Mouse (Mus musculus) embryonic stem cell, embryonic (primary cell): ENCODE results near the gene Exoc4.

Source experiments
- CTCF ChIA-PET, 4 experiments: fragments of 300-600 bp in 2 of 4; fragments of 350-600 bp in 2 of 4; sonication (Branson Sonifier 250); formaldehyde crosslinking; loops; one replicate each; lab custom pipeline; 2022; ENCODE audit warnings: inconsistent platforms in 2 of 4; lab: Charles Lee
- POLR2A ChIA-PET, 4 experiments: fragments of 300-600 bp in 2 of 4; fragments of 350-600 bp in 2 of 4; sonication (Branson Sonifier 250); formaldehyde crosslinking; loops; one replicate each; lab custom pipeline; 2022; ENCODE audit warnings: antibody characterized with exemption in 4 of 4, inconsistent platforms in 1 of 4; lab: Charles Lee

Gene Exoc4

DNA sequence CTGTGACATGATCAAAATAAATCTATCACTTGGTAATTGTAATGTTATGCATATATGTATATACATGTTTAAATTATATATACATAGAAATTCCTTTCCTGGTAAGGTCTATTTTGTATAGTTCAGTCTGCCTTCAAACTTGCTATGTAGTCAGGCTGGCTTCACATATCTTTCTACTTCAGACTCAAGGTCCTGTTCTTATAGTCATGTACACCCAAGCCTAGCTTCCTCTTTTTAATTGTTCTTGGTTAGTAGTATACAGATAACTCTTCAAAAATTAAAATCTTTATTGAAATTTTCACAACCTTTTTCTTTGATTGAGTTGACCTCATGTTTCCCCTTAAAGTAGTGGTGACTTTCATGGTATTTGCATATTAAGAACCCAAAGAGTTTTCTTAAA is 176.1 kb downstream of the Exoc4 start:
- CTCF ChIA-PET = interaction anchor here in 1 of 4 experiments (1.0 kb wide), 1 partner anchor 11 kb away, joined by 3 read pairs; no protein-coding TSS in a partner anchor
- POLR2A ChIA-PET = interaction anchor here in 1 of 4 experiments (1.0 kb wide), 1 partner anchor 24 kb away, joined by 4 read pairs; no protein-coding TSS in a partner anchor

DNA sequence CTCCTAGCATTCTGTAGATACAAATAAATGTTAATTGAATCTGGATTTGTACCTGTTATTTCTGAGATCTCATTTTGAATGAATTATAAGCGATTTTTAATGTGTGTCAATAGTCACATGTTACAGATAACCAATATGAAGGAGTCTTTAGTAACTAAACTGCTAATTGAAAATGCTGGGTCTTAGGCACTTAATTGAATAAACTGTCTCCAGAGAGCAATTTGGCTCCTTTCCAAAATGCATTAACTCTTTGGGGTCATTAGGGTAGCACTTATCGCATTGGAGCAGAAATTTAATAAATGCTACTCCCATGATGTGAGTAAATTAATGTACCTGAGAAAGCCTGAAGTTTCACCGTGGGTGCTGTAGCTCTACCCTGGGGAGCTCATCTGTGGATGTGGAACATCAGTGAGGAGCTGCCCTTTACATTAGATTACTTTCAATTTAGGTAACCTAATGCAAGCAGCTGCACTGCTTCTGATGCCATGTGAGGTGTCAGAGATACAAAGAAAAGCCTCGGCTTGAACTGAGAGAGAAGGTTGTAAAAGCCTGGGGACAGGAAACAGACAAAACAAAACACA is 182.4 kb downstream of the Exoc4 start:
- CTCF ChIA-PET = no interaction called here
- POLR2A ChIA-PET = no interaction called here

- POLR2A ChIA-PET = interaction anchor here in 1 of 4 experiments (1.0 to 1.9 kb wide), 3 partner anchors 14 to 25 kb away, joined by 3 to 5 read pairs (median 3); no protein-coding TSS in a partner anchor
- CTCF ChIA-PET = no interaction called here
Observed at GRCm38 (mm10) chr6:33440508-33440907, 191.6 kb downstream of the Exoc4 start.

DNA sequence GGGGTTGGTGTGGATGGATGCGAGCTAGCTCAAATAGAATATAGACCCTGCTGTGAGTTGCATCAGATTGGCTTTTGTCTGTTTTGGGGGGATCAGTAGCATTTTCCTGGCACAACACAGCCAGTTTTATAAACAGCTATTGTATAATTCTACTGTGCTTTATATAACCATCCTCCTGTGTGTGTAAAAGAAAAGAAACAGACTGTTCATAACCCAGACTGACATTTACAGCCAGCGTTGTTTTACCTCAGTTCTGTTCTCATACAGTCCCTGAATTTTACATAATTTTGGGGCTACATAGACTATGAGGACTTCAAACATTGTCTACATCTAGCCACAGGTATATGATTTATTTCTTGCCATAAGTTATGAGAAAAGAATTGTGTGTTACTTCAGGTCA is 204.9 kb downstream of the Exoc4 start:
- ChIA-PET POLR2A (interaction anchor here in 2 of 4 experiments (1.2 to 1.5 kb wide), 3 partner anchors 11 to 146 kb away, joined by 3 read pairs; no protein-coding TSS in a partner anchor), CTCF (interaction anchor here in 1 of 4 experiments (0.6 kb wide), 2 partner anchors 107 to 136 kb away, joined by 3 to 4 read pairs; no protein-coding TSS in a partner anchor)

- POLR2A ChIA-PET = interaction anchor here in 2 of 4 experiments (1.4 to 1.5 kb wide), 2 partner anchors 12 to 13 kb away, joined by 3 read pairs; no protein-coding TSS in a partner anchor
- CTCF ChIA-PET = interaction anchor here in 1 of 4 experiments (0.6 kb wide), 3 partner anchors 107 to 985 kb away, joined by 3 to 7 read pairs (median 4); no protein-coding TSS in a partner anchor
Observed at GRCm38 (mm10) chr6:33454354-33454753, 205.5 kb downstream of the Exoc4 start.

DNA sequence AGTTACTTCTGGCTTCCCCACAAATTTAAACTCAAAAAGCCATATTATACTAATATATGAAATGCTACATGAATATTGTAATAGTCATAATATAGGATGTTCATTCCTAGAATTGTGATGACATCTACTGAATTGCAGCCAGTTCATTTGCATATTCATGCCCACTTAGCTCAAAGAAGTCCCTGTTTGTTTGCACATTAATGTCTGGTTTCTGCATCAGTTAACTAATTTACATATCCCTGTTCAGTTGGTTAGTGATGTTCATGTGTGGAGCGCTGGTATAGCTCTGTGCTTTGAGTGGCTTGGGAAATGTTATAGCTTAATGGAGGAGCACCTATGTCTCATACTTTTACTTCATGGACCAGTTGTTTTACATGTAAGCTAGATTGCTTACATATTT is 206.4 kb downstream of the Exoc4 start:
- ChIA-PET CTCF (interaction anchor here in 1 of 4 experiments (0.6 kb wide), 1 partner anchor 986 kb away, joined by 7 read pairs; no protein-coding TSS in a partner anchor), POLR2A (interaction anchor here in 2 of 4 experiments (0.6 to 1.0 kb wide), 2 partner anchors 31 to 111 kb away, joined by 3 read pairs; no protein-coding TSS in a partner anchor)

DNA sequence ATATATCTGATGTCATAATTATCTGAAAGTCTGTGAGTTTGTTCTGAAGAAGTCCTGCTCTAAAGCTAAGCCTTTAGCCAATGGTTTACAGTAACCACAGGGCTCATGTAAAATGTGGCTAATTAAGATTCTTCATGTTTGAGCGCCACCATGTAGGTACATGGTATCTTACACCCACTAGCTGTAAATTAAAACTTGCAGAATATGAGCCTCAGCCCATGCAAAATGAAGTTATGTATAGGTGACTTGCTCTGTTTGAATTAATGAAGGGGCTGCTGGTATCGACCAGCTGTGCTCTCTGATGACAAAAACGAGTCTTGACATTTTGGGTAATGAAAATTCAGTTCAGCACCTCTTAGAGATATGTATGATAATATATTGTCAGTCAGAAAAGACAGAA is 216.0 kb downstream of the Exoc4 start:
- ChIA-PET POLR2A (no interaction called here), CTCF (no interaction called here)

DNA sequence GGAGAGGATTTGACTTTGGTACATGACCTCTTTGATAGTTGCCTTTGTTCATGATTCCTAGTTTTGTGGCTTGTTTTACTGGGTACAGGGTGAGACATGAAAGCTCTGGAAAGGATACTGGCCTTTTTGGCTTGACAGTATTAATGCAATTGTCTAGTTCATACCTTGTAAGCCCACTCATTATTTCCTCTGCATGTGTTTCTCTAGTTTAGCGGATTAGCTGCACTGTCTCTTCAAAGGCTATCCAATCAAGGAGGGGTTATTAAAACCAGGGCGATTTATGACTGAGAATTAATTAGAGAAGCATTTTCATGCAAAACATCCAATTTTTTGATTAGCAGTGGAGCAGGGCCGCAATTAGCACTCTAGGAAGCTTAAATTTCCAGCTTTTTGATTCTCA is 216.5 kb downstream of the Exoc4 start:
- CTCF ChIA-PET = no interaction called here

GRCm38 (mm10) chr6:33466168-33466839 is 217.4 kb downstream of the Exoc4 start:
- ChIA-PET CTCF (no interaction called here), POLR2A (no interaction called here)

More for the DNA sequence above, 216.5 kb downstream of the Exoc4 start:
- POLR2A ChIA-PET = no interaction called here

DNA sequence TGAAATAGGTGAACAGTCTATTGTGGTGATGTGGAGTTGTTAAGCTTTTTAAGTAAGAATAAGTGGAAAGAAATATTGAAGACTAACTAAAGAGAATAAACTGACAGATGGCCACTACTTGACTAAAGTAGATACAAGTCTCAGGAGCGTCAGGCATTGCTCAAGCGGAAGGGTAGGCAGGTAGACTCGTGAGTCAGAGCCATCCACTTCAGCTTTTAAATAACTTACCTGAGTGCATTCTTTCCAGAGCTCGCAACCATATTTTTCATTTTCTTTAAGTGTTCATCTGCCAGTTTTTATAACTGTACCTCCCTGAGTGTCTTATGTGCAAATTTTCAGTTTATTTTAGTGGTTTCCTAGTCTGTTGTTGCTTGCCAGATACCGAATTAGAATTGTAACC is 219.6 kb downstream of the Exoc4 start:
- POLR2A ChIA-PET = interaction anchor here in 1 of 4 experiments (1.0 kb wide), 1 partner anchor 8 kb away, joined by 3 read pairs; no protein-coding TSS in a partner anchor

DNA sequence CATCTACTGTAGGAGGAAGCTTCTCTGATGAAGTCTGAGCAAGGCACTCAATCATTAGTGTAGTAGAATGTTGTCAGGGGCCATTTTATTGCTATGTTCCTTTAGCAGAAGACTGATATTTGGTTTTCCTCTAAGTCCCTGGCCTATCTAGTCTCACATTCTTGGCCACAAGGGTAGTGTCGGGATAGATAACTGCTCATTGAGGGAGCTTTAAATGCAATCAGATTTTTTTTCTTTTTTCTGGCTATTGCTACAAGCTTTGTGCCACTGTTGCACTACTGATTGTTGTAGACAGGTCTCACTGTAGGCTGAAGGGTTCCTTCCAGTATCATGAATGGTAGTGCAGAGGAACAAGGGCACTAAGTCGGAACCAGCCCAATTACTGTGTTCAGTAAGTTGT is 227.2 kb downstream of the Exoc4 start:
- ChIA-PET CTCF (no interaction called here), POLR2A (no interaction called here)

More for the DNA sequence above, 219.6 kb downstream of the Exoc4 start:
- CTCF ChIA-PET = no interaction called here

- CTCF ChIA-PET = no interaction called here
Observed at GRCm38 (mm10) chr6:33484568-33484967, 235.7 kb downstream of the Exoc4 start.

GRCm38 (mm10) chr6:33489788-33490187 is 240.9 kb downstream of the Exoc4 start:
- ChIA-PET POLR2A (no interaction called here), CTCF (no interaction called here)

More at GRCm38 (mm10) chr6:33484568-33484967, 235.7 kb downstream of the Exoc4 start:
- POLR2A ChIA-PET = no interaction called here

GRCm38 (mm10) chr6:33496141-33496855 is 247.4 kb downstream of the Exoc4 start:
- POLR2A ChIA-PET = interaction anchor here in 1 of 4 experiments (1.1 to 1.6 kb wide), 2 partner anchors 9 to 16 kb away, joined by 3 to 6 read pairs; no protein-coding TSS in a partner anchor

DNA sequence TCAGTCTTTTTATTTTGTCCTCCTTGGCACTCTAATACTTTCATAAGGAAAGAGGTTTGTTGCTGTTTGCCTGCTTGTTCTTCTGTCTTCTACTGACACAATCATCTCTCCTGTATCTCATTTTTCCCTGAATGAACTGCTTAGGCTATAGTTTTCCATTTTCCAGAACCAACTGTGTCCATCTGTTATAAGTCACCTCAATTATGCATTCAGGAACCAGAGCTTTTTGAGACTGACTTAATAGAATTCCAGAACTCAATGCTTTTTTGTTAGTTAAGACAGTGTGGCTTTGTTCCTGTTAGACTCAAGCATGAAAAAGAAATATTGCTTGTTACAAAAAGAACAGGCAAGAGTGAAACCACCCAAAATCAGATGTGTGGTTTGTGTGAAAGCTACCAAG is 248.5 kb downstream of the Exoc4 start:
- ChIA-PET POLR2A (interaction anchor here in 1 of 4 experiments (1.6 kb wide), 1 partner anchor 11 kb away, joined by 6 read pairs; no protein-coding TSS in a partner anchor), CTCF (no interaction called here)

More at GRCm38 (mm10) chr6:33496141-33496855, 247.4 kb downstream of the Exoc4 start:
- CTCF ChIA-PET = no interaction called here

GRCm38 (mm10) chr6:33502388-33502787 is 253.5 kb downstream of the Exoc4 start:
- ChIA-PET CTCF (interaction anchor here in 1 of 4 experiments (0.6 kb wide), 1 partner anchor 19 kb away, joined by 3 read pairs; no protein-coding TSS in a partner anchor), POLR2A (no interaction called here)

DNA sequence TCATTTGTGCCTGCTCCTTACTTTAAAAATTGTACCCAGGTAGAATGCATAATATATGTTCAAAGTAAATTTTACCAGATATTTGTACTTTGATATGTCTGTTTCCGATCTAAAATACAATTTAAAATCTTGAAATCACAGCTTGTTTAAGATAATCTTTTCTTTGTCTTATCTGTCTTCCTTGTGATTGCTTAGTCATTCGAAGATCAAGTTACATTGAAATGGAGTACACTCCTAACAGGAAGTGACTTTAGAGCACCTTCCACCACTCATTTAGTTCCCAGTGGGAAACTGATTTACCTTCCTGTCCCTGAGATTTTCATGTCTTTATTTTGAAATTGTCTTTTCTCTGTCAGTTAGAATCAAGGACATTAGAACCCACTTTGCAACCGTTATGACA is 254.5 kb downstream of the Exoc4 start:
- POLR2A ChIA-PET = no interaction called here
- CTCF ChIA-PET = no interaction called here

- CTCF ChIA-PET = no interaction called here
- POLR2A ChIA-PET = no interaction called here
Observed at GRCm38 (mm10) chr6:33507134-33507533, 258.2 kb downstream of the Exoc4 start.

- ChIA-PET CTCF (no interaction called here), POLR2A (interaction anchor here in 1 of 4 experiments (0.9 kb wide), 1 partner anchor 829 kb away, joined by 3 read pairs; no protein-coding TSS in a partner anchor)
Observed at GRCm38 (mm10) chr6:33515391-33515790, 266.5 kb downstream of the Exoc4 start.
